Mouse (Mus musculus): ENCODE measurements at regions not wholly inside any gene's neighbourhood (a gene's known extent, or its start where the extent isn't known, plus 50 kb on each side); places are given as distances from the start of the nearest gene placed in this dataset.

DNA sequence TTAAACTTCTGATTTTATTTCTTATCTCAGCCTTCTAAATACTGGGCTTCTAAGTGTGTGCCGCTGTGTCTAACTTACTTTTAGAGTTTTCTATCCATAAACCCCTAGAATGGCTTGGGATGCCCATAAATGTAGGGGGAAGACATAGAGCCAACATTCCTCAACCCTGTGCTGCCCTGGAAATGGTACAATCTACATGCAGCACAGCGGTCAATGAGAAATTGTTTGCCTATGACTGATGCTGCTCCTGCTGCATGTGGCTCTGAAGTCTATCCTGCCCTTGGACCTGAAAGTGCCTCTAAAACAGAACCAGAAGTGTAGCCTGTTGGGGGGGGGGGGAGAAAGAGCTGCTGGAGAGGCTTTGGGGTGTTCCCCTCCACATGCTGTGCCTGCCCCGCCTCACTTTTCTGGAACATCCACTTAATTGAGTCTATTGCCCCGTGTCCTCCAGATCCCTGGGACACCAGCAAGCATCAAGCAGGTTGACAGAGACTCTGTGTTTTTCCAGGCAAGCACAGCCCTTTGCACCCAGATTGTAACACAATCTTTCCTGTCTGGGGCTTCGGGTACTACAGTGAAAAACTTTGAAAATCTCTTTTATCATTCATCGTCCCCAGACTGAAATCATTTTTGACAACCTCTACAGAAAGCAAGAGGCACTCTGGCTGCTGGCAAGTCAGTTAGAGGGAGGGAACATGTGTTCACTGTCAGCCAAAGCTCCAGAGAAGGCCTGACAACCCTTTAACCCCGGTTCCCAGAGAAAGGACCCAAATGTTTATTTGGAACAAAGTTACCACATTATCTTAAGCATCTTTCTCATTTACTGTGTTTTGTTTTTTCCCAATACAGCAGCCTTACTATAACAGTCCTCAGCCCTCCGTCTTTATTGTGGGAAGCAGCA is 101.4 kb upstream of the Meis1 start:
- 79% methylated on average over 8 of the region's 8 CpGs for WGBS
- H3K27me3 ChIP-seq (ENCODE audit: poor library complexity, severe bottlenecking) = peaks cover 71% of the 10 kb centered on the region
- H3K27ac ChIP-seq = no peak overlapping the region

DNA sequence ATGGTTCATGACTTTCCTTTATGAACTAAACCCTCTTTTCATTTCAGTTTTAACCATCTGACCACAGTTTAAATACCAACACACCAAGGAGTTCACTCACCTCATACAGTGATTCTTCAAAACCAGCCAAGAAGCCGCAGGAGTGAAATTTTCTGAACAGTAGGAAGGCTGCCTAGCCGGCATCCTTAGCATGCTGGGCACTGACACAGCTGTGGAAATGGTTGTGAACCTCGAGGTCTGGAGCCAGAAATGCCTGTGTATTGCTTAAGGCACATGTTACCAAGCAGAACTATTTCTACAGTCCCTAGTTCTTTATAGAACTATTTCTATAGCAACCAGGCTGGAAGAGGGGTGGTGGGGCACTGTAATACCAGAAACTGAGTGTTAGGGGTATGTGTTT is 102.1 kb upstream of the Meis1 start:
- no peak for DNase-seq (ENCODE audit: extremely low spot score, low spot score)
- no peak overlapping the region for H3K4me3 ChIP-seq
- no peak overlapping the region for H3K27ac ChIP-seq
- H3K27me3 ChIP-seq (ENCODE audit: poor library complexity, severe bottlenecking) = peaks cover 68% of the 10 kb centered on the region
- peaks cover 12% of the 10 kb centered on the region for H3K4me1 ChIP-seq
- H3K9me3 ChIP-seq = no peaks in the 10 kb centered on the region
- H3K36me3 ChIP-seq (replicated peaks) = no peaks in the 10 kb centered on the region
- WGBS = 72% methylated on average over 3 of the region's 3 CpGs

More for the DNA sequence above, 101.4 kb upstream of the Meis1 start:
- H3K4me3 ChIP-seq = no peak overlapping the region
- DNase-seq (ENCODE audit: extremely low spot score, low spot score) = no peak
- H3K9me3 ChIP-seq = no peaks in the 10 kb centered on the region
- H3K4me1 ChIP-seq = peaks cover 12% of the 10 kb centered on the region
- H3K36me3 ChIP-seq (replicated peaks) = no peaks in the 10 kb centered on the region

DNA sequence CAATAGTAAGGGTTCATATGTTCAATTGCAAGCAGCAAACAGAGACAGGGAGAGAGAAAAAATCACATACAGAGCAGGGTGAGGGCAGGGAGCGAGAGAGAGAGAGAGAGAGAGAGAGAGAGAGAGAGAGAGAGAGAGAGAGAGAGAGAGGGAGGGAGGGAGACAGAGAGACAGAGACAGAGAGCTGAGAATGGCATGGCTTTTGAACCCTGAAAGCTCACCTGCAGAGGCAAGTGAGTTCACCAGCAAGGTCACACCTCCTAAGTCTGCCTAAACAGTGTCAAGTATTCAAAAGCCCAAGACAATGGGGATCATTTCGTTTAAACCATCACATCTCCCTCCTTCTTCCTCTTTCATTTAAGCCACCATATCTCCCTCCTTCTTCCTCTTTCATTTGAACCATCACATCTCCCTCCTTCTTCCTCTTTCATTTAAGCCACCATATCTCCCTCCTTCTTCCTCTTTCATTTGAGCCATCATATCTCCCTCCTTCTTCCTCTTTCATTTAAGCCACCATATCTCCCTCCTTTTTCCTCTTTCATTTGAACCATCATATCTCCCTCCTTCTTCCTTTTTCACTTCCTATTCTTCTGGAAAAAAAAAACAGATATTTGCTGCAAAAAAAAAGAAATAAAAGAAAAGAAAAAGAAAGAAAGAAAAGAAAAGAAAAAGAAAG is 116.7 kb upstream of the Meis1 start:
- Histone ChIP-seq H3K4me1 (no peaks in the 10 kb centered on the region), H3K27me3 (ENCODE audit: poor library complexity, severe bottlenecking) (no peaks in the 10 kb centered on the region), H3K4me3 (no peak overlapping the region), H3K9me3 (no peaks in the 10 kb centered on the region), H3K27ac (no peak overlapping the region), H3K36me3 (replicated peaks) (no peaks in the 10 kb centered on the region)
- no peak for DNase-seq (ENCODE audit: extremely low spot score, low spot score)
- WGBS = 65% methylated on average over 2 of the region's 2 CpGs

DNA sequence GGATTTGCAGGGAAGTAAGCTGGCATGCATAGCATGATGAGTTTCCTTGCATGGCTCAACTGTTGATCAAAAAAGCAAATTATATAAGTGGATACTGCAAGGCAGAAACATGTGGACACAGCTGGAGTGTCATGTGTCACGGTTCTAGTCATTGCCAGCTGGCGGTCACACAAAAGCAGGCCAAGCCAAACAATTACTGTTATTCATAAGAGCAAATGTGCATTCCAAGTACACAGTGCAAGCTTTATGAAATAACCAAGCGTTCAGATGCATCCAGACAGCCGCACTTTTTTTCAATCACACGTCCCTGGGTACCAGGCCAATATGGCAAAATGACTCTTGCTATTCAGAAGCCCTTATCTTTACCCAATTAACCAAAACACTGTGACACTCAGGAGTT is 119.6 kb upstream of the Meis1 start:
- no peak for DNase-seq (ENCODE audit: extremely low spot score, low spot score)
- Histone ChIP-seq H3K27me3 (ENCODE audit: poor library complexity, severe bottlenecking) (no peaks in the 10 kb centered on the region), H3K27ac (no peak overlapping the region), H3K4me1 (no peaks in the 10 kb centered on the region), H3K9me3 (no peaks in the 10 kb centered on the region), H3K36me3 (replicated peaks) (no peaks in the 10 kb centered on the region), H3K4me3 (no peak overlapping the region)
- 80% methylated on average over 5 of the region's 5 CpGs for WGBS

DNA sequence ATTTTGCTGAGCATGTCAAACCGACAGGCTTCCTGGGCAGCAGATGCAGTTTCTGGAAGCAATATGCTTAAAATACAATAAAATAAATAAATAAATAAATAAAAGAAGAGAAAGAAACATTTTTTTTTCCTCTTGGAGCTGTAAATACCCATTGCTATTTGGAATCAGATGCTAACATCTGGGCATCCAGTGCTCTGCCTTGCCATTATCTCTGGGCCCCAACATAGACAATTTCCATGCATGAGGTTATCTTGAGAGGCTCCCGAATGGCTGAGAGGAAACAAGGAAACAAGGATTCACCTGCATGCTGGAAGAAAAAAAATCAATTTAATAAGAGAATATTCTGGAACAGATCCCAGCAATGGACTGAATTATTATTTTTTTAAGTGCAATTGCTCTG is 120.0 kb upstream of the Meis1 start:
- Histone ChIP-seq H3K9me3 (no peaks in the 10 kb centered on the region), H3K4me1 (no peaks in the 10 kb centered on the region), H3K4me3 (no peak overlapping the region), H3K27ac (no peak overlapping the region), H3K36me3 (replicated peaks) (no peaks in the 10 kb centered on the region), H3K27me3 (ENCODE audit: poor library complexity, severe bottlenecking) (no peaks in the 10 kb centered on the region)
- no peak for DNase-seq (ENCODE audit: extremely low spot score, low spot score)
- 91% methylated on average over 2 of the region's 2 CpGs for WGBS

DNA sequence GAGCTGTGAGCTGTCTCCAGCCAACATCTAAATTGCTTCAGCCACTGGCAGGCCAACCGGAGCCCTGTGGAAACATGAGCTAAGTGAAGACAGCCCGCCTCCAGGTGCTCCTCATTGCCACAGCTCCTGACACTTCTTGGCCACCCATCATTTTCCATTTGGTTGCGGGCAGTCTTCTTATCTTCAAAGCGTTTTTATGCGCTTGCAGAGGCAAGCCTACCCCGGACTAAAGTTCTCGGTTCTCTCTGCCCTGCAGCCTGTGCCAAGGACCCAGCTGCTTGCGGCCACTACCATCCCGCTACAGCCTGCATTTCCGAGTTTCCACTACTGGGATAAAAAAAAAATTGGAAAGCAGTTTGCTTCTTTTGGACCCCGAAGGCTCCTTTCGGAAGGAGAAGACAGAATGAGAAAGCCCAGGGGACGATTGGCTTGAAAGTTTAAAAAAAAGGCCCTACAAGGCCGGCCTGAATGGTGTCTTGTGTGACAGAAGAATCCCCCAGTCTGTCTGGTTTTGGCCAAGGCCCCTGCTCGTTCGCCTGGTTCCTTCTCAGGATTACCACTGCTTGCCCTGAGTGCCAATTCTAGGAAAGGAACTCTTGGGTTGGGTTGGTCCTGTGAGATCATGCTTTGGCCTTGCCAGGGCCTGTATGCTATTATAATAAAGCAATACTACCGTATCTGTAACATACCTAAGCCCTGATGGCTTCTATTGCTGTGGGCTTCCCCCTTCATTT is 124.6 kb upstream of the Meis1 start:
- Histone ChIP-seq H3K9me3 (no peaks in the 10 kb centered on the region), H3K36me3 (replicated peaks) (no peaks in the 10 kb centered on the region), H3K4me3 (no peak overlapping the region), H3K27me3 (ENCODE audit: poor library complexity, severe bottlenecking) (no peaks in the 10 kb centered on the region), H3K27ac (no peak overlapping the region), H3K4me1 (no peaks in the 10 kb centered on the region)
- no peak for DNase-seq (ENCODE audit: extremely low spot score, low spot score)
- 85% methylated on average over 17 of the region's 17 CpGs for WGBS

DNA sequence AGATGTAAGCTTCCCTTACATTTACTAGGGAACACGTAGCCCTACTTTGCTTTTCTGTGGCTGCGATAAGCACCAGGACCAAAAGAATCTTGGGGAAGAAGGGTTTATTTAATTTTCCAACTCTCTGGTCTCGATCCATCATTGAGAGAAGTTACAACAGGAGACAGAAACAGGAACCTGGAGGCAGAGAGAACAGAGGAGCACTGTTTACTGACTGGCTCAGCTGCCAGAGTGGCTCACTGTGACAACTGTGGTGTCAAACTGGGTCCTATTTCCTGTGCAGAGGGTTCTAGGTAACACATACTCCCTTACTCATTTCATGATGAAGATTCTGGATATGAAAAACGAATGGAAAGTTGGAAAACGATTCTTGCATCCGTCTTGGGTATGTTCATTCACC is 125.7 kb upstream of the Meis1 start:
- Histone ChIP-seq H3K36me3 (replicated peaks) (no peaks in the 10 kb centered on the region), H3K4me1 (no peaks in the 10 kb centered on the region), H3K27me3 (ENCODE audit: poor library complexity, severe bottlenecking) (no peaks in the 10 kb centered on the region), H3K4me3 (no peak overlapping the region), H3K27ac (no peak overlapping the region), H3K9me3 (no peaks in the 10 kb centered on the region)
- 94% methylated on average over 6 of the region's 6 CpGs for WGBS
- DNase-seq (ENCODE audit: extremely low spot score, low spot score) = no peak

DNA sequence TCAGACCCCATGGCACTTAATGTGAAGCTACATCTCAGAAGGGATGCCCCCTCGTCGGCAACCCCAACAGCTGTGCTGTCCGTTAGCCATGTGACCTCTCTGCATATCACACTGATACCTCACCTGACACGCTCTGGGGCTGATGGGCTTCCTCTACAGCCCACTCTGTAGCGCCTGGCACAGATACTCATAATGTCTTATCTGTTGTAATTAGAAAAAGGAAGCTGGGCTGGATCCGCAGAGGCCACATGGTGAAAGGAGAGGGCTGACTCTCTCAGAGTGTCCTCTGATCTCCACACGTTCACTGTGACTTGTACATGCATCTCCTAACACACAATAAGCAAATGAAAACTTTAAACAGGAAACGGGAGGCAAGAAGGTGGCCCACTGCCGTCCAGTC is 126.5 kb upstream of the Meis1 start:
- 93% methylated on average over 9 of the region's 9 CpGs for WGBS
- no peak for DNase-seq (ENCODE audit: extremely low spot score, low spot score)
- Histone ChIP-seq H3K9me3 (no peaks in the 10 kb centered on the region), H3K36me3 (replicated peaks) (no peaks in the 10 kb centered on the region), H3K27ac (no peak overlapping the region), H3K4me3 (no peak overlapping the region), H3K27me3 (ENCODE audit: poor library complexity, severe bottlenecking) (no peaks in the 10 kb centered on the region), H3K4me1 (no peaks in the 10 kb centered on the region)

DNA sequence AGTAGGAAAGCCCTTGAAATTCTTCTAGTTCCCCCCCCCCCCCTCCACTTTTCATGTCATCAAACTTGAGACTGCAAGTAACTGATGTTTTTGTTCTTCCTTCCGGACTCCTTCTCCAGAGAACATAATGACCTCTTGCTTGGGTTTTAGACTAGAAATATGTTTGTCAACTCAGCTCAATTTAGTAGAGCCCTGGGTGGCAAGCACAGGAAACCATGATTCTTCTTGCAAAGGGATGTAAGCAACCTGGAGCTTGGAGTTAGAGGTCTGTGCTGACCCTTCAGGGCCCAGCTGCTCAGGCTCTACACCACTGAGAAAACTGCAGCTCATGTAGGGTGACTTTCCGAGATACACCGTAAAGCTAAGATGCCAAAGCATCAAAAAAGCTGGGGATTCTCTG is 127.2 kb upstream of the Meis1 start:
- Histone ChIP-seq H3K4me1 (no peaks in the 10 kb centered on the region), H3K27ac (no peak overlapping the region), H3K4me3 (no peak overlapping the region), H3K9me3 (no peaks in the 10 kb centered on the region), H3K27me3 (ENCODE audit: poor library complexity, severe bottlenecking) (no peaks in the 10 kb centered on the region), H3K36me3 (replicated peaks) (no peaks in the 10 kb centered on the region)
- 90% methylated on average over 3 of the region's 3 CpGs for WGBS
- DNase-seq (ENCODE audit: extremely low spot score, low spot score) = no peak

DNA sequence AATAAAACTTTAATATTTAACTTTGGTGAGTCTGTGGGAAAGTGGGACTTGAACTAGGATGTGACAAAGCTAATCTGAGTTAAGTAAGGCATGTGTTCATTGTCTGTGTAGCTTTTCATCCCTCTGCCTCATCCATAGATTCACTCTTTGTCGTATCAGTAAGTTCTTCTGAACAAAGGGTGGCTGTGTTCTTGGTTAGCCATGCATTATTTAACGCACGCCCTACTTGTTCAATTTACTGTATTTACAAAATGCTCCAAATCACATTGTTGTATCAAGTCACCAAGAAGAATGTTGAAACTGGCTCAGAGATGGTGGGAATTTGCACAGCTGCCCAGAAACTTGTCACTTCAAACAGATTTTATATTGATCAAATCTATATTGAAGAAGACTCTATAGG is 132.2 kb upstream of the Meis1 start:
- Histone ChIP-seq H3K4me1 (no peaks in the 10 kb centered on the region), H3K9me3 (no peaks in the 10 kb centered on the region), H3K36me3 (replicated peaks) (no peaks in the 10 kb centered on the region), H3K27me3 (ENCODE audit: poor library complexity, severe bottlenecking) (no peaks in the 10 kb centered on the region), H3K27ac (no peak overlapping the region), H3K4me3 (no peak overlapping the region)
- no peak for DNase-seq (ENCODE audit: extremely low spot score, low spot score)
- 75% methylated on average over 3 of the region's 3 CpGs for WGBS

DNA sequence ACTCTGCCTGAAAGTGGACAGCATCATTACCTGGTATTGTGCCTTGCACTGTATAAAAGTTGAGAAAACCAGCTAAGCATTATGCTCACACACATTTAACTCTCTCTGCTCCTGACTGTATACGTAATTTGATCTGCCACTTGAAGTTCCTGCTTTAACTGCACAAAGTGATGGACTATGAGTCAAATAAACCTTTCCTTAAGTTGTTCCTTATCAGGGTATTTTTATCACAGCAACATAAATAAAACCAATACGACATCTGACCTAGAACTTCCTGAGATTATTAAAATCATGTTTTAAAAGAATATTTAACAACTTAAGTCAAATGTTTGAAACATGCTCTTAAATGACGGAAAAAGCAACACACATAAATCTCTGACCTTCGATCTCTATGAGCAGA is 134.9 kb upstream of the Meis1 start:
- no peak overlapping the region for H3K4me3 ChIP-seq
- DNase-seq (ENCODE audit: extremely low spot score, low spot score) = no peak
- no peak overlapping the region for H3K27ac ChIP-seq
- no peaks in the 10 kb centered on the region for H3K4me1 ChIP-seq
- no peaks in the 10 kb centered on the region for H3K27me3 ChIP-seq (ENCODE audit: poor library complexity, severe bottlenecking)
- no peaks in the 10 kb centered on the region for H3K36me3 ChIP-seq (replicated peaks)
- WGBS = 91% methylated on average over 4 of the region's 4 CpGs
- no peaks in the 10 kb centered on the region for H3K9me3 ChIP-seq

DNA sequence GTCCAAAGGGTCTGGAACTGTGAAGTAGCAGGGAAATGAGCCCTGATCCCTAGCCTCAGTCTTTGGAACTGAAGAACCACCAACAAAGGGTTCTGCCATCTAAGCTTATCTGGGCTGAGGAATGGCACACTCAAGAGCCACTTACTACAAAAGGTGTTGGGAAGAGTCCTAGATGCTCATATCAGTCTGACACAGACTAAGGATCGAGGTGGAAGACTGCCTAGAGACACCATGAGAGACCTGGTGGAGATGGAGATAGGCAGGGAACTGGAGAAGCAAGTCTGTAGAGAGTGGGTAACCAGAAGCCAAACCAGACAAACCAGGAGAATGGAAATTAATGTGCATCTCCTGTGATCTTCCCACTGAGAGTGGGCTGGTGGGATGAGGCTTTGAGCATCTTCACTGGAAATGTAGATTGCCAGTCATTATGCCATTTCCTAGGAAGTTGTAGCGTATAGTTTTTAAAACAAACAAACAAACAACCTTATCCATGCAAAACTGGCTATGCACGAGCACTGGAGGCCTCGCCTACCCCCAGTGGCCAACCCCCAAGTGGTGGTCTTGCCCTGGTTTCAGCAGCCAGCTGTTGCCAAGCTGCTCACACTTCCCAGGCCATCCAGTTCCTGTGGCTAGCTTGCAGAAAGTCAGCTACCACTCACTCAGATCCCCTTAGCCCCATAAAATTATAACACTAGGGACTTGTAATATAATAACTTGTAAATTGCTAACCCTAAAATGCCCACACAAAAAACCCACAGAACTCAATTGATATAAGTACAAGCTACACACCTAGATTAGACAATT is 136.2 kb upstream of the Meis1 start:
- no peaks in the 10 kb centered on the region for H3K27me3 ChIP-seq (ENCODE audit: poor library complexity, severe bottlenecking)
- no peak for DNase-seq (ENCODE audit: extremely low spot score, low spot score)
- H3K27ac ChIP-seq = no peak overlapping the region
- no peaks in the 10 kb centered on the region for H3K36me3 ChIP-seq (replicated peaks)
- no peaks in the 10 kb centered on the region for H3K9me3 ChIP-seq
- 90% methylated on average over 4 of the region's 4 CpGs for WGBS
- H3K4me1 ChIP-seq = peaks cover 11% of the 10 kb centered on the region
- H3K4me3 ChIP-seq = no peak overlapping the region

All from forebrain, embryonic 10.5 days (tissue).